Mouse (Mus musculus): ENCODE results near the gene Muc3.
"Not testable (repeated sequence)": the region's sequence is repeated elsewhere in the genome, so short reads cannot be mapped to it uniquely, and the experiment has no call there.

Muc3 gene

DNA sequence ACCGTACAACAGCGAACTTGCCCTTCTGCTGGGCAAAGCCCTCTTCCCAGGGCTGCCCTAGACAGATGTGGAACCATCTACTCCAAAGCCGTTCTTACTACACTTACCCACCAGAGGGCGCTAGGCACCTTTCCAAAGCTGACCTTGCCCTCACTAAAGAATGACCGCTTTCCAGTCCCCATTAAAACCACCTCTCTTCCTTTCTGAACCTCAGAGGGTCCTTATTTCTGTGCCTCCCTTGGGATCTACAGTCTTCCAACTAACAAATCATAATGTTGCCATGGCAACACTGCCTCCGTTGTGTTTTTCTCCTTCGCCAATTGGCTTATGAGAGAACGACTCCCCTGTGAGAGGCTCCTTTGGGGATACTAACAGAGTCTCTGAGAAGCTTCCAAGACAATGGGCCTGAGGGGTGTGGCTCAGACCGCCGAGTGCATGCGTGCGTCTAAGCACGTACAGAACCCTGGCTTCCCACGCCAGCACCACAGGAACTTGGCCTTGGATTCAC lies 26.4 kb downstream of the Muc3 start:
- peak; percentile 95 for DNase-seq (ENCODE audit: low read depth, low spot score)

- no peak for DNase-seq (ENCODE audit: low read depth, low spot score)
Measured at GRCm38 (mm10) chr5:137121280-137121679, 27.8 kb downstream of the Muc3 start.

DNA sequence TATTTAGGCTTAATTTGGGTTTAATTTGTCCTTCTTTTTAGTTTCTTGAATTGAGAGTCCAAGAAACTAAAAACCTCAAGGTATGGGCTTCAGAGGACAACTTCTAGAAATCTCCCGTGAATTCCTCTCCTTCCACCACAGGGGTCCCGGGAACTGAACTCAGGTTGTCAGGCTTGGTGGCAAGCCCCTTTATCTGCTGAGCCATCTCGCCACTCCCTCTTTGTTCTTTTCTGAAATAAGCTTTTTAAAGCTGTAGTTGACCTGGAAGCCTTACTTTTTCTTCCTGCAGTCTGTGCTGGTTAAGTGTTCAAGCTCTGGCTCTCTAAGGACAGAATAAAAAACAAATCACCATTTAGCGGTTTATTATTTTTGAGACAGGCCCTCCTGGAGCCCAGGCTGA lies 30.2 kb downstream of the Muc3 start:
- no peak for DNase-seq (ENCODE audit: low read depth, low spot score)

DNA sequence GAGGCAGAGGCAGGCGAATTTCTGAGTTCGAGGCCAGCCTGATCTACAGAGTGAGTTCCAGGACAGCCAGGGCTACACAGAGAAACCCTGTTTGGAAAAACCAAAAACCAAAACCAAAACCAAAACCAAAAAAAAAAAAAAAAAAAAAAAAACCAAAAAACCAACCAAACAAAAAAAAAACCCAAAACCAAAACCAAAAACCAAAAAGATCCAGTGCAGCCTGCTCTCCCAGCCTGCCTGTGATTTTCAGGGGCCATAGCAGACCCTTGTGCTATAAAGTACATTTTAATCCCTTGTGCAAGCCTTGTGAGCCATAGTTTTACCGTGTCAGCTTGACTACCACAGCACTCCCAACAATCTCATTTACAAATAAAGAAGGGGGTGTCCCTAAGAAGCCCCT lies 31.1 kb downstream of the Muc3 start:
- DNase-seq (ENCODE audit: low read depth, low spot score), result not testable (repeated sequence)

GRCm38 (mm10) chr5:137116987-137117386 lies 32.1 kb downstream of the Muc3 start:
- DNase-seq (ENCODE audit: low read depth, low spot score), result no peak

DNA sequence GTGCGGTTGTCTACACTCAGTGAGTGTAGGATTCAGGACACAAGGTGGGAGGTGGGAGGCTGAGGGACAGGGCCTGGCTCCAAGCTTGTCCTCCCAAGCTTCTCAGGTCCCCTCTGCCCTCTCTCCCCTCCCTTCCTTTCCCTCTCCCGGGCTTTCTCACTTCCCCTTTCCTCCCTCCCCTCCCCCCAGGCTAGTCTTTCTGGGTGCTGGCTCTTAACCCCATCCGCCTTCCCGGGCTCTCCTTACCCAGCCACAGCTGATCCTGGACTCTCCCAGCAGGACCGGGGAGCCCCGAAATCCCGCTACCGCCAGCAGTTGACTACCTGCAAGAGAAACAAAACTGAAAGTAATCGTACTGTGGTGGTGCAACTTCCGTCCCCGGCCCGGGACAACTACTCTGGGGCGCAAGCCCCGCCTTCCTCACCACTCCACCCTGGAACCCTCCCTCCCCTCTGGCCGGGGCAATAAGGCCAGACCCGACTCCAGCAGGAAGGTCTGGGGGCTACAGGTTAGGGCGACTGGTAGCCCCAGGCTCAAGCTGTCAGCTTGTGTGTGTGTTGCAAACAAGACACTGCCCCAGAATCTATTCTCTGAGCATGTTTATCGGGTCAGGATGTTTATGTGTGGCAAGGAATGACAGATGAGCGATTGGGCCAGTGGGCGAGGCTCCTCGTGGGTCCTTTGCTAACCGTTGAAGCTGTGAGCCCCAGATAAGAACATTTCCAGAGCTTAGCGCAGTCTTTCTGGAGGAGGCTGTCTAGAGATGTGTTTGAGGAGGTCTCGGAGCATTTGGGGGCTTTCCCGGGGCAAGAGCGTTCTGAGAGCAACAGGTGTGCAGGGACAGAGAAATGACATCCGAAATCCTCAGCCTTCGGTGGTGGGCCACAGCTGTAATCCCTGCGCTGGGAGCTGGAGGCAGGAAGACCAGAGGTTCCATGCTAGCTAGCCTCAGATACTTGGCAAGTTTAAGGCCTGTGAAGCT lies 33.0 kb downstream of the Muc3 start, which contains the start of gene Trim56:
Gene Trim56 (minus strand): TSS at position 344 of the 982 bp plus-strand sequence.
- peak; percentile 75 for DNase-seq (ENCODE audit: low read depth, low spot score)

- peak; percentile 76 for DNase-seq (ENCODE audit: low read depth, low spot score)
Measured at GRCm38 (mm10) chr5:137114891-137115561, 34.1 kb downstream of the Muc3 start.

GRCm38 (mm10) chr5:137111542-137112408 lies 37.3 kb downstream of the Muc3 start:
- peak; percentile 88 for DNase-seq (ENCODE audit: low read depth, low spot score)

DNA sequence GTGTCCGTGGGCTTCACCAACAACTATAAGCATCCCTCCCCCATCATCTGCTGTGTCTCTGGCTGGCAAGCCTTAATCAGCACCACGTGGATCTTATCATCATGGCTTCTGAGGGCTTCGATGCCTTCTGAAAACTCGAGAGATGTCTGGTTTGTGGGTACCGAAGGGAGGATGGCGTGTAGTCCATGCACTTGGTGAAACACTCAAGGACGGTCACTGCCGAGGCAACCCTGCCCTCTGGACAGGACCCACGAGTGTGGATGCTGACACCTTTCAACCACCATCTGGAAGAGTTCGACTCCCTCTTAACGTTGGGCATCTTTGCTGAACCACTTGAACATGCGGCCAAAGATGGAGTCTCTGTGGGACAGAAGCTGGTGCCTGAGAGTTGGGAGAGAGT lies 38.3 kb downstream of the Muc3 start:
- no peak for DNase-seq (ENCODE audit: low read depth, low spot score)

DNA sequence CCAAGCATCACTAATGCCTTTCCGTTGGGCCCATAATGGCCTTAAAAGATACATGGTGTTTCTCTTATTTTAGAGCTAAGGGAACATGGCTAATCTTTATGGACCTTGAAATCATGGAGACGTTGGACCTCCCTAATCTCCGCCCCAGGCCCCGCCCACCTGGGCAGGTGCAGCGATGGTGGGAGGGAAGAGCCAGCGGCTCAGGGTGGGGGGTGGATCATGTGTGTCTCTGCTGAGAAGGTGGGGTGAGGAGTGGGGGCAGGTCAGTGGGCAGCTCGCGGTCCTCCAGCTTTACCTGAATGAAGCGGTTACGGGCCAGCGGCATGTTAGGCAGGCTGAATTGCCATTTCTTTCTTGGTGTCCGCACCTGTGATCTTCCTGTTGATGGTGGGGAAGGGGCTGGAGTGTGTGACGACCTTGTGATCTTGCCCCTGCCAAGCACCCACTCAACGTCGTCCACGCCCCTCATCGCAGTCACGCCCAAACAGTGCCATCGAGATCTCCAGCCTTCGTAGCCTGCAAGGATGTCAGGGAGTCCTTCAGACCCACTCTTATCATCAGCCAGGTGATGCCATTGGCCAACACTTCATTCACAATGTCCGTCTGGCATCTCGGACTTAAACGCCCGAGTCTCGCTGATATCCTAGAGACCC lies 39.1 kb downstream of the Muc3 start:
- no peak for DNase-seq (ENCODE audit: low read depth, low spot score)

DNA sequence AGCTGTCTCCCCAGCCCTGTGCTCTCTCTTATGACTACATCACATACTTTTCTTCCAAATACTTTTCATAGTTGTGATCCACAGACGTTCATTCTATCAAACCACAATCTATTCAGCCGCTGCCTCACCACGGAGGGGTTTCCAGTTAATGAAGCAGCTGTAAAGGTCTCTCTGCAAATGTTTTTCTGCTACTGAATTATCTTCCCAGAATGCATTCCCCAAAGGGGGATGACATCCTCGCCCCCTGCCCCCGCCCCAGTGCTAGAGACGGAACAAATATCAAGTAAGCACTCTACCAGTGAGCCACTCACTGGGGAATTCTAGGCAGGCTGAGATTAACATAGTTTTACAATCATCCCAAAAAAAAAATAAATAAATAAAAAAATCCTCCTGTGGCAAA lies 41.0 kb downstream of the Muc3 start:
- DNase-seq (ENCODE audit: low read depth, low spot score), result no peak

DNA sequence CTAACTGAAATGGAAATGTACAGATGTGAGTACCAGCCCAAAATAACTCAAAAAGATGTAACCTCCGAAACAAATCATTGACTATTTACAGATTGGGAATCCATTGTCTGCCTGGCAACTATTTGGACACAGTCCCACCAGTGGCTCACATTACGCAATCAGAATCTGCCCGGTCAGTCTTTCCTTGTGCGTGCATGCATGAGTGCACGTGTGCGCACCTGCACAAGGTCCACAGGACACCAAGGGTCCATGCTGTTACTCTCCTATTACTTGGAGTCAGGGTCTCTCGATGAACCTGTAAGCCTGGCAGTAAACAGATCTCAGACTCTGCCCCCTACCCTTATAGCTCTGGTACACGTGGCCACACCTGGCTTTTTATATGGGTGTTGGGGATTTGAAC lies 41.5 kb downstream of the Muc3 start:
- no peak for DNase-seq (ENCODE audit: low read depth, low spot score)

GRCm38 (mm10) chr5:137107024-137107423 lies 42.1 kb downstream of the Muc3 start:
- peak; percentile 89 for DNase-seq (ENCODE audit: low read depth, low spot score)

DNA sequence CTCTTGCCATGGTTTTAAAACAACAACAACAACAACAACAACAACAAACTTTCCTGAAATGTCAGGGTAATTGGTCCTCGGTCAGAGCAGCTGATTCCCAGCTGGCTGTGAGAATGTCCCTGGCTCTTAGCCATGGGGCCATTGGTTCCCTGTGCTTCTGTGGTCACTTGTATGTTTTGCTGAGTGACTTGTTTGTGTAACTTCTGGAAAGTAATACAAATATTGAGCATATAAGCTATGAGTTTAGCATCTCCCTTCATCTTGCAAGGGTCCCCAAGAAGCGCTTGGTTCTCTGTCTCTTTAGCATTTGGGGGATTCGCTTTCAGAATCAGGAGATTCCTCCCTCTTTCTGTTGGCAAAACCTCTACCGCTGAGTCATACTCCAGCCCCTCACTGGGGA lies 42.7 kb downstream of the Muc3 start:
- no peak for DNase-seq (ENCODE audit: low read depth, low spot score)

DNA sequence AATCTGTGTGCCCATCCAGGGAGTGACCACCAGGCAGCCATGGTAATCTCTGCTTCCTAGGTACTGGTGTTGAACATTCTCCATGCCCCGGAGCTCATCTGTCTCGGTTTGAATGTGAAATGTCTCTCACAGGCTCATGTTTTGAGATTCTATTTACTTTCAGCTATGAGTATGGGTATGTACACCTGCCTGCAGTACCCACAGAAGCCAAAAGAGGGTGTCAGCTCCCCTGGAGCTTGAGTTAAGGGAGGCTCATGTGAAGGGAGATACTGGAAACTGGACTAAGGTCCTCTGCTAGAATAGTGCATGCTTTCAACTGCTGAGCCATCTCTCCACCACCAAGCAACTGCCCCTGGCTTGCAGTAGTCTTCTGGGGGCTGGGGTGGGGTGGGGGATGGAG lies 45.2 kb downstream of the Muc3 start:
- peak; percentile 73 for DNase-seq (ENCODE audit: low read depth, low spot score)

GRCm38 (mm10) chr5:137102575-137103522 lies 46.3 kb downstream of the Muc3 start:
- DNase-seq (ENCODE audit: low read depth, low spot score), result peak; percentile 60

DNA sequence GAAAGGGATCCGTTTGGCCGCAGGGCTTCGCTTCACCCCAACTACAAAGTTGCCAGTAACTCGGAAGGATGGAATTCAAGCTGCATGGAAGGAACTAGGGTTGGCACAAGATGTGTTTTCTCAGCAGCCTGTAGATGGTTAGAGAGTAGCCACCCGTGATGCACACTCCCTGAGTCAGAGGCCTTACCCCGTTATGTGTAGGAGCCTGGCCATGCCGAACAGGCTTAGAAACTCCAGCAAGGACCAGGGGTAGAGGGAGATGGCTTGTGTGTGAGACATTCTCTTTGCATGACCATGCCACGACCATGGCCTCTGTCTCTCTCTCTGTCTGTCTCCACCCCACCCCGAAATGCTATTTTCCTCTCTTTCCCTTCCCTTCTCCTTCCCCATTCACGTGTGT lies 47.0 kb downstream of the Muc3 start:
- no peak for DNase-seq (ENCODE audit: low read depth, low spot score)

GRCm38 (mm10) chr5:137100660-137101059 lies 48.5 kb downstream of the Muc3 start:
- DNase-seq (ENCODE audit: low read depth, low spot score), result no peak

GRCm38 (mm10) chr5:137098418-137098817 lies 50.7 kb downstream of the Muc3 start:
- no peak for DNase-seq (ENCODE audit: low read depth, low spot score)

GRCm38 (mm10) chr5:137096037-137096436 lies 53.1 kb downstream of the Muc3 start:
- no peak for DNase-seq (ENCODE audit: low read depth, low spot score)

All from R1 (cell line).